Mouse (Mus musculus): Measurements from ENCODE around the gene 9130213A22Rik. TPM values are rescaled to one million over a fixed set of nuclear protein-coding genes. Genes with fewer than 3 reads are reported as not detected.

Gene 9130213A22Rik
- total and polyA plus RNA-seq, 3 experiments: 0.08 to 0.26 TPM; not detected in 1

GRCm38 (mm10) chr11:69110319-69111046 is 11.9 kb downstream of the 9130213A22Rik start (continued):
- TF ChIP-seq GATA1 (IDR thresholded peaks at IDR 0.05; ENCODE audit: low read depth, low read length): 0 out of 2 replicates have a peak, but pooled peaks have one; percentile 9
- TF ChIP-seq EP300 (IDR thresholded peaks at IDR 0.05; ENCODE audit: low read depth in 1 of 2, low read length in 2 of 2): no peak
- peak; percentile 61; the same call in 1 of the 2 replicates for TF ChIP-seq ELF1 (IDR thresholded peaks at IDR 0.05; ENCODE audit: low read depth, low read length)
- no peak for TF ChIP-seq TAL1 (IDR thresholded peaks at IDR 0.05; ENCODE audit: low read length)

- H3K9me3 ChIP-seq (replicated peaks; ENCODE audit: insufficient read depth, low read length): no peaks in the 10 kb centered on the region
- H3K36me3 ChIP-seq (ENCODE audit: control insufficient read depth in 1 of 2, insufficient read depth in 2 of 2, low read length in 2 of 2): peaks cover 0 to 5% of the 10 kb centered on the region in 2 experiments; a peak in 2 of 4 replicates
- no peak overlapping the region for H3K27ac ChIP-seq (ENCODE audit: control insufficient read depth, low read depth, low read length)
- H3K79me2 ChIP-seq (ENCODE audit: control insufficient read depth, insufficient read depth, low read length, poor library complexity): no peaks in the 10 kb centered on the region
- TF ChIP-seq CHD2 (IDR thresholded peaks at IDR 0.05; ENCODE audit: low read length): no peak
- TF ChIP-seq BHLHE40 (IDR thresholded peaks at IDR 0.05; ENCODE audit: borderline replicate concordance, low read depth, low read length): no peak
- TF ChIP-seq MAZ (IDR thresholded peaks at IDR 0.05; ENCODE audit: low read depth, low read length): no peak
- TF ChIP-seq GABPA (IDR thresholded peaks at IDR 0.05; ENCODE audit: low read depth, low read length): no peak
- TF ChIP-seq SMC3 (IDR thresholded peaks at IDR 0.05; ENCODE audit: low read depth, low read length): no peak
- no peak for TF ChIP-seq TCF12 (IDR thresholded peaks at IDR 0.05; ENCODE audit: low read depth, low read length)
- no peak for TF ChIP-seq CTCF (IDR thresholded peaks at IDR 0.05 in 2 of 3, conservative IDR thresholded peaks at IDR 0.05 in 1 of 3; ENCODE audit: control insufficient read depth in 1 of 3, insufficient read depth in 1 of 3, low read depth in 2 of 3, low read length in 3 of 3, poor library complexity in 1 of 3, severe bottlenecking in 1 of 3)
- TF ChIP-seq GATA1 (IDR thresholded peaks at IDR 0.05; ENCODE audit: low read depth, low read length): no peak
- TF ChIP-seq EP300 (IDR thresholded peaks at IDR 0.05; ENCODE audit: low read depth in 1 of 2, low read length in 2 of 2): no peak
- no peak for TF ChIP-seq MAX (IDR thresholded peaks at IDR 0.05; ENCODE audit: low read length)
- TF ChIP-seq RCOR1 (IDR thresholded peaks at IDR 0.05; ENCODE audit: low read depth, low read length): no peak
- no peak for TF ChIP-seq POLR2A (IDR thresholded peaks at IDR 0.05; ENCODE audit: control insufficient read depth in 1 of 2, insufficient read depth in 1 of 2, low read depth in 1 of 2, low read length in 2 of 2, poor library complexity in 1 of 2)
- no peak for TF ChIP-seq USF1 (IDR thresholded peaks at IDR 0.05; ENCODE audit: low read depth, low read length)
- no peak for TF ChIP-seq JUND (IDR thresholded peaks at IDR 0.05; ENCODE audit: low read depth, low read length)
- H3K4me3 ChIP-seq (ENCODE audit: control insufficient read depth in 1 of 2, insufficient read depth in 1 of 2, low read depth in 2 of 2, low read length in 2 of 2): peak overlapping the region in 1 of 2 experiments; percentile 7; a peak in 3 of 4 replicates
- no peak for DNase-seq (ENCODE audit: low read depth, low spot score)
- H3K27me3 ChIP-seq (ENCODE audit: control insufficient read depth in 1 of 2, insufficient read depth in 2 of 2, low read length in 2 of 2): no peaks in the 10 kb centered on the region
- H3K9ac ChIP-seq (ENCODE audit: control insufficient read depth, low read depth, low read length, poor library complexity, severe bottlenecking): peak overlapping the region; percentile 36
- H3K4me1 ChIP-seq (ENCODE audit: control insufficient read depth in 1 of 2, insufficient read depth in 2 of 2, low read length in 2 of 2): peaks cover 0 to 12% of the 10 kb centered on the region in 2 experiments; a peak in 2 of 4 replicates
Measured at GRCm38 (mm10) chr11:69109032-69109900, 13.1 kb downstream of the 9130213A22Rik start.

All from MEL (cell line).